Mouse (Mus musculus): Measurements from ENCODE around the gene Tbc1d10c. TPM values are rescaled to one million over a fixed set of nuclear protein-coding genes. Genes with fewer than 3 reads are reported as not detected.

Gene Tbc1d10c
- polyA plus RNA-seq, 1 experiment = 3.3 TPM

DNA sequence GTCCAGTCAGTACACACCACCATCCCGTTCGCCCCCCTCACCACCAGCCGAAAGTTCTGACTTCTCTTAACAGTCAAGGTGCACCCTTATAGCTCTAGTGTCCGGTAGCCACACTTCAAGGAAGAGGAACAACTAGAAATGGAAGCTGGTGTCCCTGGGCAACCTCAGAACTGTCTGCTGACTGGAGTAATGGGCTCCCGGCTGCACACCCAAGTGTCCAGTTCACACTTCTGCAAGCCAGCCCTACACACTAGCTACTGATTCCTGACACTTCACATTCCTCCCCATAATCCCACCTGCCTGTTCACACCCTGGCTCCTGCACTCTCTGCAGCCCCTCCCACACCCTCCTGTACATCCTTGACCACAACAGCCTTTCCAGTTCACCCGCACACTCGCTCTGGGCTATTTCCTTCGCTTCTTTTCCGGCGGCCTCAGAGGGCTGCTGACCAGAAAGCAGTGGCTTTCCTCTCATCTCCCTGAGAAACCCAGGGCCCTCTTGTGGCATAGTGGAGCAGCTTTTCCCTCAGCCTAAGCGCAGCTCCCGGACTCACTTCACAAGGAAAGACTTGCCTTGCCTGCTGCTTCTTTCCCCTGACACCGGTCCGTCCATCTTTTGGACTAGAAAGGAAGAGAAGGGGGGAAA, 25.1 kb upstream of the Tbc1d10c start:
- DNase-seq (ENCODE audit: extremely low spot score in 1 of 2, low spot score in 1 of 2) = peak in 1 of 2 experiments; percentile 54

DNA sequence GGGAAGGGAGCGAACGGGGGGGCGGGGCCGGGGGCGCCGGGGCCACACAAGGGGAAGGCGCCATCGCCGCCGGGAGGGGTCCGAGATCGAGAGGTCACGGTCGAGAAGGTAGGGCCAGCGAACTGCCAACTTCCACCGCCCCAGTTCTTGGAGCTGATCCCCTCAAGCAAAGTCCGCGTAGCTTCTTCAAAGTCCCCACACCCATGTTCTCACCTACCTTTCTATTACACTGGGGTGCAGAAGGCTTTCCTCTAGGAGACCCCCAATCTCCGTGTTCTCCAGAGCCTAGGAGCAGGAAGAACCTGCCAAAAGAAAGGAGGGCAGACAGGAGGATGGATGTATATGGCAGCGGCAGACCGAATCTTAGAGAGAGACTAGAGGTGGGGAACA, 24.4 kb upstream of the Tbc1d10c start:
- no peak for DNase-seq (ENCODE audit: extremely low spot score in 1 of 2, low spot score in 1 of 2)

DNA sequence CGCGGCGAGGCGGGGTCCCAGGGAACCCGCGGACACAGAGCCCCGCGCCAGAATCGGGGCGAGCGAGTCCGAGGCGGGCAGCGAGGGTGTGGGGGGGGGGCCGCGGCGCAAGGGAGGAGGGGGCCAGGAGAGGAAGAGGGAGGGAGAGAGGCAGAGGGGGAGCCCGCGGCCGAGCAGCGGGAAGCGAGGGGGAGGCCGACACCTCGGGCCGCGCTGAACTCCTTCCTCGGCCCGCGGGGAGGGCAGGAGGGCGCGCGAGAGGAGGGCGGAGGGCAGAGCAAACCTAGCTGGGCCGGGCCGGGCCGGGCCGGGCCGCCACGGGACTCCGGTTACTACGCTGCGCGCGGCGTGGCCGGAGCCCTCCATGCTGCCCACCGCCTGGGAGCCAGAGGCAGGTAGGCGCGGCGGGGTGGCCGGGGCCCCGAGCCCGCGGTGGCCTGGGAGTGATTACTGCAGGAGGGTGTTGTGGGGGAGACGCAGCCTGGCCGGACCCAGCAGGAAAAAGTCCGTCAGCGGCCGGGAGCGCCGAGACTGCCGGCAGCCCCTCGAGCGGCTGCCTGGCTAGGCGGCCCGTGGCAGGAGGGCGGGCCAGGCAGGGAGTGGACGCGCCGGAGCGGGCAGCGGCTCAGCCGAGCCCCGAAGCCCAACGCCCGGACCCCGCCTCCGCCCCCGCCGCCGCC, 23.8 kb upstream of the Tbc1d10c start:
- DNase-seq (ENCODE audit: extremely low spot score in 1 of 2, low spot score in 1 of 2) = no peak

DNA sequence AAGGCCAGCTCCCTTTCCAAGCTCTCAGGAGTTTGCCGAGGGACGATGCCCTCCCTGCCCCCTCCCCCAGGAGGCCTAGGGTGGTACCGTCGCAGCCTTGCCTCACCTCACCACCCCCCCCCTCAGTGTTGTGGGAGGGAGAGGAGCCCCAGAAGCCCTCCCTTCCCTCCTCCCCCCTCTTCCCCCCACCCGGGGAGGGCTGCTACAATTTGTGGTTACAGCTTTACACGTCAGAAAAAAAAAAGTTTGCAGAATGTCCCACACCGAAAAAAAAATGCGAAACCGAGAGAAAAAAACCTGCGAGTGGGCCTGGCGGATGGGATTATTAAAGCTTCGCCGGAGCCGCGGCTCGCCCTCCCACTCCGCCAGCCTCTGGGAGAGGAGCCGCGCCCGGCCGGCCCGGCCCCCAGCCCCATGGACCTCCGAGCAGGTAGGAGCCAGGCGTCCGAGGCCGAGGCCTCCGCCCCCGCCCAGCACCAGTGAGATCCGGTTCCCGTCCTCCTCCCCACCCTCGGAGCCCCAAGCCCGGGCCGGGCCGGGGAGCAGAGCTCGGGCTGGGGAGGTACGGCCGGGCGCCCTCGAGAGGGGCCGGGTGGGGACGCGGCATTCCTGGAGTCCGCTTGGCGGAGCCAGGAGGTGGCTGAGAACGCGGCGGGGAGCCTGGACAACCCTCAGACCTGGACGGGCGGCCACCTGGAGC, 23.1 kb upstream of the Tbc1d10c start, which contains the start of the genes Clcf1 and AC109138.7:
Clcf1 (plus strand) TSS at position 168 of the 700 bp plus-strand sequence.
AC109138.7 (plus strand) TSS at position 287 of the 700 bp plus-strand sequence.
- DNase-seq (ENCODE audit: extremely low spot score in 1 of 2, low spot score in 1 of 2) = no peak

DNA sequence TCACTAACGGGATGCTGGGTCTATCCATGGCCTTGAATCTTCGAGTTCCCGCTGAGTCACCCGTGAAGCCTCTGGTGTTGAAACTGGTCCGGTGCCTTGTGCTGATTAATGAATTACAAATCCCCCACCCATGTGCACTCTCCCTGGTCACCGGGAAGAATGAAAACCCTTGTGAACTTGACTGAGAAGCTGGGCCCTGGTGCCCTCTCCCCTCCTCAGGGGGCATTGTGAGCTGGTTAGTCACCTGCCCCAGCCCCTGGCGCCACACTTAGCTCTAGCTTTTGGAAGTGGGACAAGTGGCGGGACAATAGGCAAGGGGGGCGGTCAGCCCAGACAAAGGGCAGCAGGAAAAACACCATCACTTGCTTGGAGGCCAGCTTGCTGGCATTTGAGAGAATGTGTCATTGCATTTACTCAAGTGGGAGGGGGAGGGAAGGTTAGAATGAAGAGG, 22.5 kb upstream of the Tbc1d10c start:
- DNase-seq (ENCODE audit: extremely low spot score in 1 of 2, low spot score in 1 of 2) = no peak

DNA sequence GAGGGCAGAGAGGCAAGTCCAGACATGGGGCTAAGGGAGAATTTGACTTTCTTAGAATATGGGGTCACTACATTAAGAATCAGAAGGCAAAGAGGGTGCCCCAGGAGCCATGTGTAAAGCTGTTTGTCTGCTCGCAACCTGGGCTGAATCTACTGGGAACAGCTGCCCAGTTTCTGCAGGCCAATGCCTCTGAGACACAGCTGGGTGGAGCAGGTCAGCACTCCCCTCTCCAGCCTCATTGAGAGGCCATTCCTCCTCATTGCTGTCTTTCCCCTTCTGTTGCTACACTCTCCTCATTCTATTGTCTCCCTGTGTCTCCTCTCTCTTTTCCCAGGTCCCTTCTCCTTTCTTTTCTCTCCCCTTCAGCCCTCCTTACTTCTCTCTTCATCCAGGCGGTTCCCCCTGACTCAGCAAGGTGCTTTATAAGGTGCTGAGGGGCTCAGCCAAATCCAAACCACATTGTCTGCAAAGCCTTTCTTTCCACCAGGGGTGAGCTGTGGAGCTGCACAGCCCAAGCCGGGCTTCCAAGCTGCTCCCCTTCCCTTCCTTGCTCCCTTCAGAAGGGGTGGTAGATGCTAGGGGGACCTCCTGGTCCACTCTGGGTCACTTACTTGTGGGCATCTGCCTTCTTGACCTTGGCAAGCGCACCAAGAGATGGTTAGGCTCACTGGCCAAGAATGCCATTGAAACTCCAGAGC, 21.0 kb upstream of the Tbc1d10c start:
- no peak for DNase-seq (ENCODE audit: extremely low spot score in 1 of 2, low spot score in 1 of 2)

DNA sequence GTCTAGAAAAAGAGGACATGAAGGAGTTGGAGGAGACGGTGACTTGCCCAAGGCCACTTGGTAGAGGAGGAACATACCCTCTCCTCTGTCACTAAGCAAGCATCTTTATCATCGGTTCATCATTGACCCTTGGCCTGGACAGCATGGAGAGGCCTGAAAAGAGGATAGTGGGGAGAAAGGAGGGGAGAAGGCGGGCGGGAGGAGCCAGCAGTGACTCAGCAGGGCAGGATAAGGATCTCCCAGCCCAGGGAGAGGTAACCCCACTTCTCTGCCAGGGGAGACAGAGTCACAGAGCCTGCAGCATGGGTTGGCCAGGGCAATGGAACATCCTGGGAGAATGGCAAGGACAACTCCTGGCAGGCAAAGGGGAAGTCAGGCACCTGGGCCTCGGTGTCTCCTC, 17.5 kb upstream of the Tbc1d10c start:
- DNase-seq (ENCODE audit: extremely low spot score in 1 of 2, low spot score in 1 of 2) = no peak

DNA sequence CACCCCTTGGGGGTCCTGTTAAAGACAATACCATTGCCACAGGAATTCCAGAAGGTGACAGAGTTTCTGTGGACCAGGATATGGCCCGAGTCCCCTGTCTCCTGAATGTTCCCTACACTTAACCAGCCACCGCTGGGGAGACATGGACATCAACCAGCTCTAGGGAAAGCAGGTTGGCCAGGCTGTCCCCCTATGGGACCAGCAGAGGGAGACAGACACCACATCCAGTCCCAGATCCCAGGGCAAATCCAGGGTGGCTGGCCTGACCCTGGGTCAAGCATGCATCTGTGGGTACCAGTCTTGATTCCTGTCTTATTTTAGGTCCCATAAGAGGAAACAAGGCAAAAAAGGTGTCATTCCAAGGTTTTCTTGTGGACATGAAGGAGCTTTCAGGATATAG, 15.9 kb upstream of the Tbc1d10c start:
- peak in 1 of 2 experiments; percentile 75 for DNase-seq (ENCODE audit: extremely low spot score in 1 of 2, low spot score in 1 of 2)

DNA sequence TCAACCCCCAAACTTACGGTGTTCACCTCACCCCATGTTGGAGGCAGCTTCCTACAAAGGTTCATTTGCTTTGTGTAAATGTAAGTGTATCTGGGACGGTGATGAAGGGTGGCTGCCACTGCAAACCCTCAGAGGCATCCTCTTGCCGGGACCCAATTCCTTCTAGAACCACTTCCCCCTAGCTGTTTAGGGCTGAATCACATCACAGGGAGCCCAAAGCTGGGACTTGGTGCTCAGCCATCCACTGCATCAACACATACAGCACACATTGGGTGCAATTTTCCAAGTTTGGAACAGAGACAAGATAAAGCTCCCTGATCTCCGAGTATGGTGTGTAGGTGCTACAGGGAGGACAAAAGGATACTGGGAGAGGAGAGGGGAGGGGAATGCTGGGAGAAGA, 13.8 kb upstream of the Tbc1d10c start:
- DNase-seq (ENCODE audit: extremely low spot score in 1 of 2, low spot score in 1 of 2) = no peak

DNA sequence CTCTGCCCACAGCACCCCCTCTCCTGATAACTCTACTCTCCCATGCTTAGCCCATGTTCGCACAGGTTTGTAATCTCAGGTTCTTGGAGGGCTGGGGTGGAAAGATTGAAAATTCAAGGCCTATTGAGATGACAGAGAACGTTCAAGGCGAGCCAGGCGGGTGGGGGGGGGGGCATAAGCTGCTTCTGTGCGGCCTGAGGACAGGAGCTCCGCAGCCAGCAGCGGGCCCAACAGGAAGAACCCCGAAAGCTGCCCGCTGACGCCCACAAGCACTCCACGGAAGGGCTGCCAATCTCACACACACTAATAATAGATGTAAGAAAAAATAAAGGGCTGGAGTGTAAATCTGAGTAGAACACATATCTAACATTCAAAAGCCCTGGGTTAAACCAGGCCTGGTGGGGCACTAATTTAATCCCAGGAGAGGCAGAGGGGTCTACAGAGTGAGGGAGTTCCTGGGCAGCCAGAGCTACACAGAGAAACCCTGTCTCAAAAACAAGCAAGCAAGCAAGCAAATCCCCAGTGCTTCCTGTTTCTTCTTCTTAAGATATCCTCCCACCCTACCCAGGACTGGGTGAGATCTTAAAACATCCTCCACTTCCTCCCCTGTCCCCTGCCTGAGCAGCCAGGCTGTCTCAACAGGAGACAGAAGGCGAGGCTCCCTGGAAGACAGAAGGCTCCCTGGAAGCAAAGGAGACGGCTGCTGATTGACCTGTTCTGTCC, 12.7 kb upstream of the Tbc1d10c start:
- DNase-seq (ENCODE audit: extremely low spot score in 1 of 2, low spot score in 1 of 2) = peak in 1 of 2 experiments; percentile 49

DNA sequence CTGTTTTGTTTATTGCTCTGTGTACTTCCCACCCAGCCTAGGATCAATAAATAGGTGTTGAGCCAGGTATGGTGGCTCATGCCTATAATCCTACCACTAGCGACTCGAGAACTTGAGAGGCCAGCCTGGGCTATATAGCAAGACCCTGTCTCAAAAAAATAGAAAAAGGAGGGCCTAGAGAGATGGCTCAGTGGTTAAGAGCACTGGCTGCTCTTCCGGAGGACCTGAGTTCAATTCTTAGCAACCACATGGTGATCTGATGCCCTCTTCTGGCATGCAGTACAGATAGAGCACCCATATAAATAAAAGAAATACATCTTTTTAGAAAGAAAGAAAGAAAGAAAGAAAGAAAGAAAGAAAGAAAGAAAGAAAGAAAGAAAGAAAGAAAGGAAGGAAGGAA, 12.1 kb upstream of the Tbc1d10c start:
- no peak for DNase-seq (ENCODE audit: extremely low spot score in 1 of 2, low spot score in 1 of 2)

DNA sequence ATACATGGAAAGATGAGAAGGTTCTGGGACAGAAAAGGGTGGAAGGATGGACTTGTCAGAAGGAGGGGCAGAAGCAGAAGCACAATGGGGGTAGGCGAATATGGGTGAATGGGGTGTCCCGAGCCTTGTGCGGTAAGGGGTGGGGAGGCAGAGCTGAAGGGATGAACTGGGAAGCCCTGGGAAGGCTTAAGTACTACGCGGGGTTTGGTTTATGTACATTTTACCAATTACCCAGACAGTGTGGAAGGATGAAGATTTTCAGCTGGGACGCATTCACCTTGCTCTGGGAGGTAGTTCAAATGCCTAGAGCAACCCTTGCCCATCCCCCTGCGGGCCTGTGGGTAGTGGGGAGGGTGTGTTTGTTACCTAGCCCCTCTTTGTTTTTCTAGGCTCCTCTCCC, 11.1 kb upstream of the Tbc1d10c start:
- no peak for DNase-seq (ENCODE audit: extremely low spot score in 1 of 2, low spot score in 1 of 2)

DNA sequence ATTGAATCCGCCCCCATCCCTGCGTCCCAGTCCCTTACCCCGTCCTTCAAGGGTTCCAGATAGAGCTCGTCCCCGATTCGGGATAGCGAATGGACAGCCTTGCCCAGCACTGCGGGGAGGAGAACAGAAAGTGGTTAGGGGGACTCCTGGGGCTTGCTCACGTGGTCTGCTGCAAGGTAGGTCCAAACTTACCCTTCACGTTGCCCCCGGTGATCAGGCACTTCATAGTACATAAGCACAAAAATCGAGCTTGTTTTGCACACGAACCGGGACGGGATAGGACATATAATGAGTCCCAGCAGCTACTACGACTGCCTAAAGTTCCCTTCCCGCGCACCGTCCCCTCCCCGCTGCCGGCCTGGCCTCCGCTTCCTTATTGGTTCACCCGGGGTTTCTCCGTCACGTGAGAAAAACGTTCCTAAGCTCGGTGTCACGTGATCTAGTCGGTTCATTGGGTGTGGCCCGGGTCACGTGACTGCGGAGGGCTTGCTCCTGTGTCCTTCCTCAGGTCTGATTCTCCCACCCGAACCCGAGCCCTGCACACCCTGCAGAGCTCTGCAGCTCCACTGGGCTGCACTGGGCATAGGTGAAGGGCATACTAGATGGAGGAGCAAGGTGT, 10.3 kb upstream of the Tbc1d10c start, which contains the start of gene Rad9a:
Rad9a (minus strand) TSS at position 372 of the 619 bp plus-strand sequence.
- DNase-seq (ENCODE audit: extremely low spot score in 1 of 2, low spot score in 1 of 2) = peak; percentile 92 to 98

DNA sequence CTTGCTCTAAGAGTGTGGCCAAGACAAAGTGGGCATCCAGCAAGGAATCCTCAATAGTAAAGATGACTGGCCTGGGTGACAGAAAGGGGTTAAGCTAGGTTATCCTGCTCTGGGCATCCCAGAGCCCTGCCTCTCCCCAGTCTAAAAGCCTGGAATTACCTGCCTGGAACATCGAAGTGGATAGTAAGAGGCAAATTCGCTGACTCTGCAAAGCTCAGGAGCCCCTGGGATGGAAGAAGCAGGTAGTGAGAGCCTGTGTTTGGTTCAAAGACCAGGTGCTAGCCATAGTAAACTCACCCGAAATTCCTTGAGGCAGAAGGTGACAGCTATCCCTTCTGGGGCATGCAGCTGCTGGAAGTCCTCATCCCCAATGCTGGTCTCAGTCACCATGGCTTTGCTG, 6.1 kb upstream of the Tbc1d10c start:
- no peak for DNase-seq (ENCODE audit: extremely low spot score in 1 of 2, low spot score in 1 of 2)

DNA sequence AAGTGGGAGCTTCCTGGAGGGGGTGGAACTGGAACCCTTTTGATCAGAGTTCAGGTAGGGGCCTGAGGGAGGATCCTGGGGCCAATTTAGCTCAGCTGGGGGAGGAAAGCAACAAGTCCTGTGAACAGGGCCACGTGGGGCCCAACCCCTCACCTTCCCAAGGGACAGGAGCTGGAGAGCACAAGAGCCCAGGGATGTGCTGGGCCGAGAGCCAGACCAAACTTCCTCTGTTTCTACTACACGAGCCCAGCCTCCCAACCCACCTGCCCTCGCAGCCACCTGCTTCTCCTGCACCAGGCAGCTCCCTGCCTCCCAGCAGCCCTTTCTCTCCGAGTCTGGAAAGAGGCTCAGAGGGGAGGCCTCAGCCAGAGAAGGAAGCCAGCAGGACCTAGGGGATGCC, 5.5 kb upstream of the Tbc1d10c start:
- no peak for DNase-seq (ENCODE audit: extremely low spot score in 1 of 2, low spot score in 1 of 2)

DNA sequence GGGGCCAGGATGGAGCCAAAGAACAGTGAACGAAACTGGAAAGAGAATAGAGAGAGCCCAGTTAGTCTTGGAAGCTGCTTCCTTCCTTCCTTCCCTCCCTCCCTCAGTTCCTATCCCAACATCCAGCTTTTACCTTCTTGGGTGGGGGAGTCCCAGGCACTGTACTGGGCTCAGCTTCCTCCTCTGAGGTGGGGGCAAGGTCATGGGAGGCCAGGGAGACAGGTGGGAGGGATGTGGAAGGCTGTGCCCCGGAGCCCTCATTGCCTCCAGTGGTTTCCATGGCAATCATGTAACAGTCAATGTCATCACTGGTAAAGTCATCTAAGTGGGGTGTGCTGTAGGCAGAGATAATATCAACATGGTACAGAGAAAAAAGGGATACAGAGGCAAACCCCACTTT, 5.0 kb upstream of the Tbc1d10c start:
- no peak for DNase-seq (ENCODE audit: extremely low spot score in 1 of 2, low spot score in 1 of 2)

DNA sequence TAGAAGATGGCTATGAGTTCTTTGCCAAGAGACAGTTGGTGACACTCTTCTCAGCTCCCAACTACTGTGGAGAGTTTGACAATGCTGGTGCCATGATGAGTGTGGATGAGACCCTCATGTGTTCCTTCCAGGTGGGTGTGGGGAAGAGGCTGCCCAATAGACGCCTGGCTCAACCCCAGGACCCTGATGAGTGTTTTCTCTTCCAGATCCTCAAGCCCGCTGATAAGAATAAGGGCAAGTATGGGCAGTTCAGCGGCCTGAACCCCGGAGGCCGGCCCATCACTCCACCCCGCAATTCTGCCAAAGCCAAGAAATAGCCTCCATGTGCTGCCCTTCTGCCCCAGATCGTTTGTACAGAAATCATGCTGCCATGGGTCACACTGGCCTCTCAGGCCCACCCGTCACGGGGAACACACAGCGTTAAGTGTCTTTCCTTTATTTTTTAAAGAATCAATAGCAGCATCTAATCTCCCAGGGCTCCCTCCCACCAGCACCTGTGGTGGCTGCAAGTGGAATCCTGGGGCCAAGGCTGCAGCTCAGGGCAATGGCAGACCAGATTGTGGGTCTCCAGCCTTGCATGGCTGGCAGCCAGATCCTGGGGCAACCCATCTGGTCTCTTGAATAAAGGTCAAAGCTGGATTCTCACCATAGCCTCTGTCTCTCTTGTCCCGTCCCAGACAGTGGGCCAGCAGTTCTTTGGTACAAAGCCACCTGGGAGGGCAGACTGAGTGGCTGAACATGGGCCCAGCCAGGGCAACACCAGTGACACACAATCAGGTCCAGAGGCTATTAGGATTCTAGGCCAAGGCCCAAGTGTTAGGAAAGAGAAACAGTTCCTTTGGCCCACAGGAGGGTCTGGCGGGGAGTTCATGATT, 3.9 kb upstream of the Tbc1d10c start:
- DNase-seq (ENCODE audit: extremely low spot score in 1 of 2, low spot score in 1 of 2) = no peak

DNA sequence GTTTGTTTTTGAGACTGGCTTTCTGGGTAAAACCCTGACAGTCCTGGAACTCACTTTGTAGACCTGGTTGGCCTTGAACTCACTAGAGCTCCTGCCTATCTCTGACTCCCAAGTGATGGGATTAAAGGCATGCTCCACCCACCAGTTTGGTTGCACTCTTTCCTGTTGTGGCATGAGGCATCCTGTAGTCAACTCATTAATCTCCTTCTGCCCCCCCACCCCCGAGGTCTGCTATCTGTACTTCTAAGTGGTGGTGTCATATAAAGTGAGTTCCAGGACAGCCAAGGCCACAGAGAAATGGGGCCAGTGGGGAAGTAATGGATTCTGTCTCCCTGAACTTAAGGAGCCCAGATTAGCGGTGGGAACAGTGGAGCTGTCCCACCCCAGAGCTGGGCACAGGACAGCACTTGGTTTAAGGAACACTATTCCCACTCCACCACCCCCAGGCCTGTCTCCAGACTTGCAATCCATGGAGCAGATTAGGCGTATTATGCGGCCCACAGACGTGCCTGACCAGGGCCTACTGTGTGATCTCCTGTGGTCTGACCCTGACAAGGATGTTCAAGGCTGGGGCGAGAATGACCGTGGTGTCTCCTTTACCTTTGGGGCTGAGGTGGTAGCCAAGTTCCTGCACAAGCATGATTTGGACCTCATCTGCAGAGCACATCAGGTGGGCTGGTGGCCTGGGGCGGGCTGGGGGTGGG, 3.1 kb upstream of the Tbc1d10c start:
- DNase-seq (ENCODE audit: extremely low spot score in 1 of 2, low spot score in 1 of 2) = no peak
